Mouse (Mus musculus): ENCODE results near the gene Nacc1. TPM values are rescaled to one million over a fixed set of nuclear protein-coding genes. Genes with fewer than 3 reads are reported as not detected.

Gene Nacc1
- total and polyA plus RNA-seq, 2 experiments: 5.3 to 32.6 TPM

GRCm38 (mm10) chr8:84725941-84726259 is 38.2 kb upstream of the Nacc1 start:
- no peak overlapping the region for H3K4me3 ChIP-seq (ENCODE audit: insufficient read depth, low read depth, low read length)
- H3K9ac ChIP-seq (ENCODE audit: low read depth, low read length): peak overlapping the region; percentile 55
- WGBS: 9% methylated on average over 3 of the region's 3 CpGs
- DNase-seq (ENCODE audit: extremely low read depth, low read depth, low spot score): peak; percentile 88
- peaks cover 1% of the 10 kb centered on the region; the same call in 1 of the 2 replicates for H3K36me3 ChIP-seq (ENCODE audit: control insufficient read depth, insufficient read depth, low read length)
- peak overlapping the region; percentile 91 for H3K27ac ChIP-seq (replicated peaks; ENCODE audit: insufficient read depth, low read depth, low read length)
- no peaks in the 10 kb centered on the region for H3K27me3 ChIP-seq (ENCODE audit: control insufficient read depth, insufficient read depth, low read length)
- H3K79me2 ChIP-seq (ENCODE audit: control insufficient read depth, insufficient read depth, low read length): no peaks in the 10 kb centered on the region
- peaks cover 42% of the 10 kb centered on the region for H3K4me1 ChIP-seq (ENCODE audit: control insufficient read depth, insufficient read depth, low read length)
- TF ChIP-seq CTCF (IDR thresholded peaks at IDR 0.05; ENCODE audit: low read depth, low read length) (peak; percentile 39), POLR2A (IDR thresholded peaks at IDR 0.05; ENCODE audit: extremely low read depth, insufficient read depth, low read length) (no peak)

- no peak overlapping the region for H3K4me3 ChIP-seq (ENCODE audit: insufficient read depth, low read depth, low read length)
- H3K27me3 ChIP-seq (ENCODE audit: control insufficient read depth, insufficient read depth, low read length): no peaks in the 10 kb centered on the region
- no peaks in the 10 kb centered on the region for H3K79me2 ChIP-seq (ENCODE audit: control insufficient read depth, insufficient read depth, low read length)
- 30% methylated on average over 10 of the region's 10 CpGs for WGBS
- peak overlapping the region; percentile 55 for H3K9ac ChIP-seq (ENCODE audit: low read depth, low read length)
- H3K36me3 ChIP-seq (ENCODE audit: control insufficient read depth, insufficient read depth, low read length): peaks cover 3% of the 10 kb centered on the region; the same call in 1 of the 2 replicates
- TF ChIP-seq CTCF (IDR thresholded peaks at IDR 0.05; ENCODE audit: low read depth, low read length): no peak
- H3K27ac ChIP-seq (replicated peaks; ENCODE audit: insufficient read depth, low read depth, low read length): peak overlapping the region; percentile 91
- peaks cover 42% of the 10 kb centered on the region for H3K4me1 ChIP-seq (ENCODE audit: control insufficient read depth, insufficient read depth, low read length)
- peak; percentile 80 for DNase-seq (ENCODE audit: extremely low read depth, low read depth, low spot score)
These were observed 37.7 kb upstream of the Nacc1 start for GRCm38 (mm10) chr8:84725246-84725940.

- TF ChIP-seq POLR2A (IDR thresholded peaks at IDR 0.05; ENCODE audit: extremely low read depth, insufficient read depth, low read length) (no peak), CTCF (IDR thresholded peaks at IDR 0.05; ENCODE audit: low read depth, low read length) (no peak)
- Histone ChIP-seq H3K36me3 (ENCODE audit: control insufficient read depth, insufficient read depth, low read length) (peaks cover 6% of the 10 kb centered on the region; the same call in 1 of the 2 replicates), H3K9ac (ENCODE audit: low read depth, low read length) (peak overlapping the region; percentile 21; the same call in 1 of the 2 replicates), H3K79me2 (ENCODE audit: control insufficient read depth, insufficient read depth, low read length) (no peaks in the 10 kb centered on the region), H3K4me1 (ENCODE audit: control insufficient read depth, insufficient read depth, low read length) (peaks cover 38% of the 10 kb centered on the region), H3K27ac (replicated peaks; ENCODE audit: insufficient read depth, low read depth, low read length) (peak overlapping the region; percentile 91), H3K27me3 (ENCODE audit: control insufficient read depth, insufficient read depth, low read length) (no peaks in the 10 kb centered on the region), H3K4me3 (ENCODE audit: insufficient read depth, low read depth, low read length) (no peak overlapping the region)
- WGBS: 71% methylated on average over 9 of the region's 9 CpGs
- no peak for DNase-seq (ENCODE audit: extremely low read depth, low read depth, low spot score)
These were observed 37.0 kb upstream of the Nacc1 start for GRCm38 (mm10) chr8:84724683-84725082.

- Histone ChIP-seq H3K4me3 (ENCODE audit: insufficient read depth, low read depth, low read length) (no peak overlapping the region), H3K9ac (ENCODE audit: low read depth, low read length) (peak overlapping the region; percentile 22), H3K27ac (replicated peaks; ENCODE audit: insufficient read depth, low read depth, low read length) (peak overlapping the region; percentile 91), H3K36me3 (ENCODE audit: control insufficient read depth, insufficient read depth, low read length) (peaks cover 6% of the 10 kb centered on the region; the same call in 1 of the 2 replicates), H3K79me2 (ENCODE audit: control insufficient read depth, insufficient read depth, low read length) (no peaks in the 10 kb centered on the region), H3K27me3 (ENCODE audit: control insufficient read depth, insufficient read depth, low read length) (no peaks in the 10 kb centered on the region), H3K4me1 (ENCODE audit: control insufficient read depth, insufficient read depth, low read length) (peaks cover 38% of the 10 kb centered on the region)
- DNase-seq (ENCODE audit: extremely low read depth, low read depth, low spot score): no peak
- no peak for TF ChIP-seq CTCF (IDR thresholded peaks at IDR 0.05; ENCODE audit: low read depth, low read length)
- no peak for TF ChIP-seq POLR2A (IDR thresholded peaks at IDR 0.05; ENCODE audit: extremely low read depth, insufficient read depth, low read length)
- 44% methylated on average over 7 of the region's 7 CpGs for WGBS
These were observed 35.9 kb upstream of the Nacc1 start for GRCm38 (mm10) chr8:84723571-84723900.

GRCm38 (mm10) chr8:84722850-84723570 is 35.3 kb upstream of the Nacc1 start, which contains the start of gene G430095P16Rik:
TSS of gene G430095P16Rik (plus strand) at chr8:84723007.
- Histone ChIP-seq H3K4me3 (ENCODE audit: insufficient read depth, low read depth, low read length) (no peak within 1 kb of the TSS), H3K27me3 (ENCODE audit: control insufficient read depth, insufficient read depth, low read length) (no peaks in the 10 kb centered on the region), H3K36me3 (ENCODE audit: control insufficient read depth, insufficient read depth, low read length) (peaks cover 6% of the 10 kb centered on the region; the same call in 1 of the 2 replicates), H3K27ac (replicated peaks; ENCODE audit: insufficient read depth, low read depth, low read length) (peak within 1 kb of the TSS; percentile 91), H3K4me1 (ENCODE audit: control insufficient read depth, insufficient read depth, low read length) (peaks cover 38% of the 10 kb centered on the region), H3K9ac (ENCODE audit: low read depth, low read length) (peak within 1 kb of the TSS; percentile 22), H3K79me2 (ENCODE audit: control insufficient read depth, insufficient read depth, low read length) (no peaks in the 10 kb centered on the region)
- WGBS: 22% methylated on average over 10 of the region's 10 CpGs
- 0 out of 2 replicates have a peak, but pooled peaks have one; percentile 13 for TF ChIP-seq CTCF (IDR thresholded peaks at IDR 0.05; ENCODE audit: low read depth, low read length)
- TF ChIP-seq POLR2A (IDR thresholded peaks at IDR 0.05; ENCODE audit: extremely low read depth, insufficient read depth, low read length): no peak
- DNase-seq (ENCODE audit: extremely low read depth, low read depth, low spot score): peak; percentile 75

- no peak overlapping the region for H3K9ac ChIP-seq (ENCODE audit: low read depth, low read length)
- peaks cover 38% of the 10 kb centered on the region for H3K4me1 ChIP-seq (ENCODE audit: control insufficient read depth, insufficient read depth, low read length)
These were observed 34.8 kb upstream of the Nacc1 start for GRCm38 (mm10) chr8:84722530-84722849.

More at GRCm38 (mm10) chr8:84722530-84722849, 34.8 kb upstream of the Nacc1 start:
- WGBS: 79% methylated on average over 6 of the region's 6 CpGs
- Histone ChIP-seq H3K27ac (replicated peaks; ENCODE audit: insufficient read depth, low read depth, low read length) (peak overlapping the region; percentile 91), H3K4me3 (ENCODE audit: insufficient read depth, low read depth, low read length) (no peak overlapping the region), H3K36me3 (ENCODE audit: control insufficient read depth, insufficient read depth, low read length) (peaks cover 7% of the 10 kb centered on the region; the same call in 1 of the 2 replicates), H3K27me3 (ENCODE audit: control insufficient read depth, insufficient read depth, low read length) (no peaks in the 10 kb centered on the region), H3K79me2 (ENCODE audit: control insufficient read depth, insufficient read depth, low read length) (no peaks in the 10 kb centered on the region)
- TF ChIP-seq CTCF (IDR thresholded peaks at IDR 0.05; ENCODE audit: low read depth, low read length) (no peak), POLR2A (IDR thresholded peaks at IDR 0.05; ENCODE audit: extremely low read depth, insufficient read depth, low read length) (no peak)
- no peak for DNase-seq (ENCODE audit: extremely low read depth, low read depth, low spot score)

Measured in liver, adult 2 months (tissue).